Comparison of ENCODE assay signal across 10 mouse cellular contexts in the genomic region with DNA sequence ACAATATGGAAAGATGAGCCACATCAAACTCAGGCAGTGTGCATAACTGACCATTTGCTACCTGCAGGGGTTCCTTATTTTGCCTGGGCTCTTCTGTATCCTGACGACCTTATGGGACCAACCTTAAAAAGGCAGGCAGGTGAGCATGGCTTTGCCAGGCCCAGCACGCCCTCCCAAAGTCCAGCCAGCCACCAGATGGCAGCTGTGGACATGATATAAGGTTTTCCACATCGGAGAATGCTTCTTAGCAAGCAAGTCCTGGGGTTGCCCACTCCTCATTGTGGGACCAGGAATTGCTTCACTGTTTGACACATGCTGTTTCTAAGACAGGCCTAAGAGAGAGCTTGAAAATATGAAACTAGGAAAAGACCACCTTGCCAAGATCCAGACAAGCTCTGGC. TPM values are rescaled to one million over a fixed set of nuclear protein-coding genes. Genes with fewer than 3 reads are reported as not detected.
A peak's percentile ranks its signal among the peaks of the same experiment; 100 is the strongest.
DNase-seq lines count a peak whose midpoint lies in the region; ATAC-seq and TF ChIP-seq lines count a peak whose summit lies in the region.
"Had no signal": no experiment of that assay in that cellular context is flagged by ENCODE, and none has a peak within 500 bp of the region (broad histone marks: within the 10 kb centered on the region; RNA-seq: fewer than 3 reads in every experiment).

No protein-coding gene starts in this region.

- H3K4me2 ChIP-seq in forebrain, embryonic 14.5 days (ENCODE audit: low read length) = no peak overlapping the region
- H3K4me2 ChIP-seq in forebrain, embryonic 12.5 days = no peak overlapping the region
- no peak overlapping the region for H3K4me2 ChIP-seq in lung, embryonic 14.5 days

- H3K27ac ChIP-seq in forebrain, embryonic 14.5 days (ENCODE audit: low read depth, low read length) = no peak overlapping the region
- no peak overlapping the region for H3K27ac ChIP-seq in forebrain, embryonic 12.5 days
- no peak overlapping the region for H3K27ac ChIP-seq in lung, embryonic 14.5 days (ENCODE audit: low read depth)

- H3K9me3 ChIP-seq in forebrain, embryonic 14.5 days (replicated peaks; ENCODE audit: control insufficient read depth, low read length) = no peaks in the 10 kb centered on the region
- H3K9me3 ChIP-seq in forebrain, embryonic 12.5 days = no peaks in the 10 kb centered on the region
- H3K9me3 ChIP-seq in lung, embryonic 14.5 days (ENCODE audit: low read depth, low read length) = no peaks in the 10 kb centered on the region

- no peaks in the 10 kb centered on the region for H3K4me1 ChIP-seq in forebrain, embryonic 14.5 days (ENCODE audit: control insufficient read depth, insufficient read depth, low read length)
- H3K4me1 ChIP-seq in forebrain, embryonic 12.5 days = no peaks in the 10 kb centered on the region
- H3K4me1 ChIP-seq in lung, embryonic 14.5 days (ENCODE audit: insufficient read depth) = no peaks in the 10 kb centered on the region

- H3K36me3 ChIP-seq in forebrain, embryonic 14.5 days (ENCODE audit: control insufficient read depth, insufficient read depth, low read length) = no peaks in the 10 kb centered on the region
- no peaks in the 10 kb centered on the region for H3K36me3 ChIP-seq in forebrain, embryonic 12.5 days (replicated peaks)
- no peaks in the 10 kb centered on the region for H3K36me3 ChIP-seq in lung, embryonic 14.5 days (ENCODE audit: insufficient read depth)

- H3K27me3 ChIP-seq in forebrain, embryonic 14.5 days (replicated peaks; ENCODE audit: control insufficient read depth, insufficient read depth, low read length) = no peaks in the 10 kb centered on the region
- no peaks in the 10 kb centered on the region for H3K27me3 ChIP-seq in forebrain, embryonic 12.5 days
- H3K27me3 ChIP-seq in lung, embryonic 14.5 days (ENCODE audit: insufficient read depth, low read length) = no peaks in the 10 kb centered on the region

- ATAC-seq in forebrain, embryonic 14.5 days = no peak
- no peak for ATAC-seq in forebrain, embryonic 12.5 days (ENCODE audit: low FRiP score)
- ATAC-seq in lung, embryonic 14.5 days (ENCODE audit: insufficient read depth) = no peak
- ATAC-seq in megakaryocyte-erythroid progenitor cell, adult 5-6 weeks (replicated peaks; ENCODE audit: low FRiP score, low TSS enrichment, poor library complexity, severe bottlenecking) = 0 out of 2 replicates have a peak, but pooled peaks have one; percentile 10

- no peak overlapping the region for H3K4me3 ChIP-seq in forebrain, embryonic 14.5 days (ENCODE audit: low read depth, low read length)
- no peak overlapping the region for H3K4me3 ChIP-seq in forebrain, embryonic 12.5 days (replicated peaks)
- H3K4me3 ChIP-seq in lung, embryonic 14.5 days (ENCODE audit: low read depth, low read length) = no peak overlapping the region
- H3K4me3 ChIP-seq: erythroblast, embryonic 14.5 days; myocyte had no signal

- WGBS in forebrain, embryonic 14.5 days = 28% methylated on average over 3 of the region's 3 CpGs
- WGBS in forebrain, embryonic 12.5 days = 35% methylated on average over 3 of the region's 3 CpGs
- 25% methylated on average over 3 of the region's 3 CpGs for WGBS in lung, embryonic 14.5 days

- peak; percentile 34 for DNase-seq in forebrain, embryonic 14.5 days (ENCODE audit: low spot score)
- DNase-seq in lung, embryonic 14.5 days = peak; percentile 53
- DNase-seq in lung, postnatal 25 days (ENCODE audit: low spot score) = no peak
- DNase-seq in cerebellum, adult 9-10 months = peak; percentile 70
- no peak for DNase-seq in thymus, postnatal 0 days (ENCODE audit: low spot score)
- DNase-seq in urinary bladder, postnatal 36 days (ENCODE audit: low spot score in 2 of 2) = no peak

- H3K9ac ChIP-seq in forebrain, embryonic 14.5 days (ENCODE audit: low read length) = no peak overlapping the region
- no peak overlapping the region for H3K9ac ChIP-seq in forebrain, embryonic 12.5 days
- H3K9ac ChIP-seq in lung, embryonic 14.5 days = no peak overlapping the region

- TF ChIP-seq CTCF in lung, embryonic 14.5 days (IDR thresholded peaks at IDR 0.05; ENCODE audit: low read depth) = peak; percentile 58

RNA-seq across cellular contexts. Expression of gene Osbp2, which starts 55.5 kb away (rescaled TPM):
- polyA plus RNA-seq in forebrain, embryonic 14.5 days (2014; fragmentation: Nextera tagmentation; extraction: Ambion mirVana) = 7.4 and 11.1 TPM in 2 replicates
- 3.4 and 4.0 TPM in 2 replicates for polyA plus RNA-seq in forebrain, embryonic 12.5 days (2016; fragmentation: Nextera tagmentation; extraction: Ambion mirVana)
- 0.12 and 0.46 TPM in 2 replicates for polyA plus RNA-seq in lung, embryonic 14.5 days (2014; fragmentation: Nextera tagmentation; extraction: Ambion mirVana)
- total RNA-seq in megakaryocyte-erythroid progenitor cell, adult 5-6 weeks (2014; fragmentation: Nextera tagmentation) = 0.17 TPM in 1 of 2 replicates, not detected in the other
- total RNA-seq in megakaryocyte-erythroid progenitor cell, adult 5-6 weeks (2017) = not detected in 2 replicates
- 0.10 and 0.28 TPM in 2 replicates for polyA plus RNA-seq in thymus, postnatal 0 days (2015; fragmentation: Nextera tagmentation; extraction: Ambion mirVana)
- polyA plus RNA-seq: erythroblast, embryonic 14.5 days had no signal

Comparison
In these comparisons a context has a peak if more than half of its experiments do, and no peak if none do; other contexts are left out.
1. DNase-seq: peak in forebrain, embryonic 14.5 days (single experiment), lung, embryonic 14.5 days (single experiment) and cerebellum, adult 9-10 months (single experiment); none in lung, postnatal 25 days (single experiment), thymus, postnatal 0 days (single experiment) and urinary bladder, postnatal 36 days (0 of 2).